Mouse (Mus musculus) midbrain, embryonic 14.5 days (tissue): Measurements from ENCODE around the gene F12. TPM values are rescaled to one million over a fixed set of nuclear protein-coding genes. Genes with fewer than 3 reads are reported as not detected.
A peak's percentile ranks its signal among the peaks of the same experiment; 100 is the strongest.

Experiments used
- ATAC-seq: fragments of 200-750 bp; cut with Nextera tagmentation; 2 replicates; pipeline ENCODE4 v1.8.0; 2017; ENCODE audit warnings: moderate number of reproducible peaks, moderate library complexity; ENCODE audit not compliant: low FRiP score, low TSS enrichment
- DNase-seq: peaks from one replicate; pipeline ENCODE4 v3.0.0-alpha.2; 2015
- H3K27ac ChIP-seq: fragments of 300-500 bp; sonication (generic); replicated peaks from 2 replicates; pipeline ENCODE4 v1.5.1; 2014; ENCODE audit warnings: mild to moderate bottlenecking, low read depth, low read length, moderate library complexity
- H3K27me3 ChIP-seq: fragments of 300-500 bp; sonication (generic); 2 replicates; pipeline ENCODE4 v1.6.1; 2014; ENCODE audit warnings: low read length, control low read depth, mixed read lengths; ENCODE audit not compliant: control insufficient read depth, insufficient read depth
- H3K36me3 ChIP-seq: fragments of 300-500 bp; sonication (generic); 2 replicates; pipeline ENCODE4 v1.6.1; 2014; ENCODE audit warnings: low read length, control low read depth; ENCODE audit not compliant: control insufficient read depth, insufficient read depth
- H3K4me1 ChIP-seq: fragments of 300-500 bp; sonication (generic); 2 replicates; pipeline ENCODE4 v1.6.1; 2014; ENCODE audit warnings: mild to moderate bottlenecking, antibody characterized with exemption, low read length, control low read depth; ENCODE audit not compliant: control insufficient read depth, insufficient read depth
- H3K4me2 ChIP-seq: fragments of 300-500 bp; sonication (generic); 2 replicates; pipeline ENCODE4 v1.6.1; 2014; ENCODE audit warnings: mild to moderate bottlenecking, low read length, moderate library complexity
- H3K4me3 ChIP-seq: fragments of 300-500 bp; sonication (generic); replicated peaks from 2 replicates; pipeline ENCODE4 v1.5.1; 2014; ENCODE audit warnings: low read depth, low read length
- H3K9ac ChIP-seq: fragments of 300-500 bp; sonication (generic); replicated peaks from 2 replicates; pipeline ENCODE4 v1.6.1; 2014; ENCODE audit warnings: mild to moderate bottlenecking, low read length, moderate library complexity
- H3K9me3 ChIP-seq: fragments of 300-500 bp; sonication (generic); 2 replicates; pipeline ENCODE4 v1.6.1; 2016; ENCODE audit warnings: low read length, control low read depth, mixed read lengths; ENCODE audit not compliant: control insufficient read depth
- WGBS: fragments of 180-500 bp; shearing (Covaris S2); extraction: QIAGEN DNeasy Blood & Tissue Kit; methylation state at CpG from one replicate; pipeline ENCODE4 v1.1.7; 2014; 5-methylcytosine and 5-hydroxymethylcytosine counted together
- polyA plus RNA-seq: library from polyadenylated mRNA; unstranded; fragments of >200 nt; fragmentation: Nextera tagmentation; extraction: Ambion mirVana; gene quantifications from 2 replicates; pipeline ENCODE4 v1.2.1, GENCODE M21; 2014

The F12 gene
- polyA plus RNA-seq, 1 experiment from 2014 or later: not detected

DNA sequence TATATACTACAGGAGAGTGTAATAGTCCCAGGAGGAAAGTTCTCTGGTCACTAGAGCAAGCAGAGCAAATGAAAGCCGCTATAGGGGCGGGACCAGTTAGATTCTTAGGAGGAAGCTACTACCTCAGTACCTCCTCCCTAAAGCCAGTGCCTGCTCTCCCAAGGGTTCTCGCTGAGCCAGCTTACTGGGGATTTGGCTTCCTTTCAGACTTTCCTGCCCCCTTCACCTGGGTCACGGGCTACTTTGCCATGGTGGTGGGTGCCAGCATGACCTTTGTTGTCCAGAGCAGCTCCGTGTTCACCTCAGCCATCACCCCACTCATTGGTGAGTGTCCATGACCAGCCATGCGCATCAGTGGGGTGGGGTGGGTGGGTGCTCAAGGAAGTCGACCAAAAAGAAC, 14.8 kb downstream of the F12 start:
- no peak for DNase-seq

GRCm38 (mm10) chr13:55408546-55409120, 18.0 kb downstream of the F12 start:
- Histone ChIP-seq H3K4me1 (peaks cover 8% of the 10 kb centered on the region), H3K27ac (no peak overlapping the region), H3K4me2 (no peak overlapping the region), H3K9me3 (no peaks in the 10 kb centered on the region), H3K4me3 (no peak overlapping the region), H3K27me3 (no peaks in the 10 kb centered on the region), H3K9ac (no peak overlapping the region), H3K36me3 (no peaks in the 10 kb centered on the region)
- WGBS: 86% methylated on average over 19 of the region's 19 CpGs
- no peak for ATAC-seq
- DNase-seq: no peak

More for the DNA sequence above, 14.8 kb downstream of the F12 start:
- WGBS: 73% methylated on average over 7 of the region's 7 CpGs
- Histone ChIP-seq H3K9ac (no peak overlapping the region), H3K4me1 (no peaks in the 10 kb centered on the region), H3K9me3 (no peaks in the 10 kb centered on the region), H3K36me3 (no peaks in the 10 kb centered on the region), H3K27ac (no peak overlapping the region), H3K4me3 (no peak overlapping the region), H3K4me2 (no peak overlapping the region), H3K27me3 (no peaks in the 10 kb centered on the region)
- no peak for ATAC-seq

GRCm38 (mm10) chr13:55407341-55407740, 19.3 kb downstream of the F12 start:
- Histone ChIP-seq H3K9ac (no peak overlapping the region), H3K4me2 (no peak overlapping the region), H3K4me3 (no peak overlapping the region), H3K27ac (no peak overlapping the region), H3K4me1 (peaks cover 8% of the 10 kb centered on the region), H3K36me3 (no peaks in the 10 kb centered on the region), H3K9me3 (no peaks in the 10 kb centered on the region), H3K27me3 (no peaks in the 10 kb centered on the region)
- 92% methylated on average over 4 of the region's 4 CpGs for WGBS
- ATAC-seq (no peak), DNase-seq (no peak)

- 0 out of 2 replicates have a peak, but pooled peaks have one; percentile 12 for ATAC-seq
- peak overlapping the region; percentile 28; the same call in 1 of the 2 replicates for H3K9ac ChIP-seq
Observed at GRCm38 (mm10) chr13:55405783-55406390, 20.7 kb downstream of the F12 start.

DNA sequence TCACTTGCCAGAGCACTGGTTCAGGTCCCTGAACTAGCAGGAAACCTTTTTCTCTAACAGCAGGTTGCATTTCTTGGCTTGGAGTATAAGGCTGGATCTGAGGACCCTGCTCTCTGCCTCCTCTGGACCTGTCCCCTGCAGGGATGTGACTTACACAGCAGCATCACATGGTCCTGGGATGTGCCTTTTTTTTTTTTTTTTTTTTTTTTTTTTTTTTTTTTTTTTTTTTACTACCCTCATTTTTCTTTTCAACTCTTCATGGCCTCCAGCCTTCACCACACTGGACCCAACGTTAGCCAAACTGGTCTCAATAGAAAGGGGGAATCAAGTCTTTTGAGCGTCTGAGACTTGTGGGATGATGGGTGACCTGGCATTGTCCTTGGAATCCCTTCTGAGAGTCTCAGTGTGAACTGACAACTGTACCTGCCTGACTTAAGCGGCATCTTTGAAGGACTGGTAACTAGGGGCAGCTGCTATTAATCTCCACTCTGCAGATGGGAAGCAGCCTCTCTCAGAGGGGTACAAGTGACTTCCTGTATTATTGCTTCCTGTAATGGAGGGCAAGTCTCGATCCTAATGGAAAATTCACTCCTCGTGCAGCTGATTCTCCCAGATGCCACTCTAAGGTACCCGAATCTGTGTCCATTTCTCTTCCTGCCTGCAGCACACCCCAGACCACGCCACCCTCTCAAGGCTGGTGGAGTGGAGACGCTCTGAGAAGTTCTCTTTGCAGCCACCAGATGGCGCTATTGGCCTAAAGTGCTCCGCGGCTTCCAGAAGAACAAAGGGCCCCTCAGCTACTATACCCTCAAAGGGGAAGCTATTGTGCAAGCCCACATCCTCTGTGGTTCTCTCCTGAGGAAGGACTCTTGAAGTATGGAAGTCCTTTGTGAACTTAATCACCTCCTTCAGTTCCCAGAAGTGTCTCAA, 21.5 kb downstream of the F12 start:
- H3K4me3 ChIP-seq: no peak overlapping the region
- peaks cover 8% of the 10 kb centered on the region for H3K4me1 ChIP-seq
- no peaks in the 10 kb centered on the region for H3K27me3 ChIP-seq
- WGBS: 14% methylated on average over 11 of the region's 11 CpGs
- peak overlapping the region; percentile 16 for H3K4me2 ChIP-seq
- no peaks in the 10 kb centered on the region for H3K36me3 ChIP-seq
- peak; percentile 96 for DNase-seq
- peak overlapping the region; percentile 75 for H3K27ac ChIP-seq
- ATAC-seq: peak; percentile 85
- no peaks in the 10 kb centered on the region for H3K9me3 ChIP-seq
- peak overlapping the region; percentile 28; the same call in 1 of the 2 replicates for H3K9ac ChIP-seq

More at GRCm38 (mm10) chr13:55405783-55406390, 20.7 kb downstream of the F12 start:
- H3K4me2 ChIP-seq: peak overlapping the region; percentile 16
- no peaks in the 10 kb centered on the region for H3K36me3 ChIP-seq
- peak overlapping the region; percentile 75 for H3K27ac ChIP-seq
- no peak for DNase-seq
- no peak overlapping the region for H3K4me3 ChIP-seq
- H3K27me3 ChIP-seq: no peaks in the 10 kb centered on the region
- H3K9me3 ChIP-seq: no peaks in the 10 kb centered on the region
- H3K4me1 ChIP-seq: peaks cover 8% of the 10 kb centered on the region
- WGBS: 53% methylated on average over 13 of the region's 13 CpGs

DNA sequence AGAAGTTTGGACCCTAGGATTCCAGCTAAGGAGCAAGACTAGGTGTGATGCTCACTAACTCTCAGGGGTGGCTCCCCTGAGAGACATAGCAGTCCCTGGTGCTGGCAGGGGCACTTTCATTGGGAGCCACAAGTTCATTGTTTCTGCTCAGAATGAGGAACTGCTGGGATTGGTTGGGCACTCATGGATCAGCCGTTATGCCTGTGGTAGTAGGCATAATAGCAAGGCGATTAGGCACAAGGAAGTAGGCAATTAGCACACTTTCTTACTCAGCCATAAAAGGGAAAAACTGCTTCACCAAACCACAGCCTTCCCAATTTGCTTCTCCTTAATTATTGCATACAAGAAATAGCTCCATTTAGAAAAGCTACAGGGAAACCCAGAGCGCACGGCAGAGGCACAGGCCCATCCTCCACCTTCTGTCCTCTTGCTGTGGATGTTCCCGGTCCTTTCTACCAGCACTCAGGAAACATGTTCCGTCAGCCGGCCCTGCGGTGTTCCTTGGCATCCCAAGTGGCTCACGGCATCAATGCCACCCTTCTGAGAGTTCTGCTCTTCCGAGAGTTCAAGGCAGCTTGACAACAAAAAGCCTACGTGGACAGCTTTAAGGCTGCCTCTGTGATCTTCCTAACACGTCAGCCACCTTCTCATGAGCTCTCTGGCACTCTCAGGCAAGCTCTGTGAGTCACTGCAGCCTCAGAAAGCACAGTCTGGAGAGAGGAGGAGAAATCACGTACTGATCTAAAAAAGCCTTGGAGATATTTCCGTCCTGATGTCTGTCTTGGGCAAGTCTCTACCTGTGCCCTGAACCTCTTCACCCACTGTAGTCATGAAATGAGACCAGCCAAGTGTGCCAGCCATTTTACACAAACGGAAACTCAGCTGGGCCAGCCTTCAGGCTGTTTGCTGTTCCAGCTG, 22.4 kb downstream of the F12 start:
- H3K4me1 ChIP-seq: peaks cover 8% of the 10 kb centered on the region
- DNase-seq (no peak), ATAC-seq (no peak)
- H3K27ac ChIP-seq: peak overlapping the region; percentile 32; the same call in 1 of the 2 replicates
- no peaks in the 10 kb centered on the region for H3K27me3 ChIP-seq
- H3K4me2 ChIP-seq: no peak overlapping the region
- no peak overlapping the region for H3K9ac ChIP-seq
- H3K4me3 ChIP-seq: no peak overlapping the region
- WGBS: 76% methylated on average over 15 of the region's 15 CpGs
- no peaks in the 10 kb centered on the region for H3K9me3 ChIP-seq
- no peaks in the 10 kb centered on the region for H3K36me3 ChIP-seq

DNA sequence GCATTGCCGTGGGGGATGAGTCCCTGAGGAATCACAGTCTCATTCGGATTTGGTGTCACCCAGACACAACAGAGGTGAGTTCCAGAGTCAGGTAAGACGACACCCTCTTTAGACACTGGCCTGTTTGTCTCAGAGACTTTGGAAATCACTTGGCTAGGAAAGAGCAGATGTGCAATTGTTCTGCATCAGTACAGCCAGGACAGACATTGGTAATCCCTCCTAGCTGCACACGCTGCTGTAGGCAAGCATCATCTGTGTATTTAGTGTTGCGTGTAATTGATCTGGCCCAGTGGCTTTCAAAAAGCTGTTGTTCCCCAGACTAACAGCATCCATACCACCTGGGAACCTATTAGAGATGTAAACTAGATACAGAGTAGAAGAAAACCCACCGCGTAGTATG, 23.3 kb downstream of the F12 start:
- no peaks in the 10 kb centered on the region for H3K9me3 ChIP-seq
- H3K4me3 ChIP-seq: no peak overlapping the region
- H3K4me2 ChIP-seq: no peak overlapping the region
- H3K27me3 ChIP-seq: no peaks in the 10 kb centered on the region
- H3K4me1 ChIP-seq: peaks cover 8% of the 10 kb centered on the region
- no peak overlapping the region for H3K9ac ChIP-seq
- DNase-seq (peak; percentile 20), ATAC-seq (no peak)
- peak overlapping the region; percentile 32; the same call in 1 of the 2 replicates for H3K27ac ChIP-seq
- 56% methylated on average over 7 of the region's 7 CpGs for WGBS
- no peaks in the 10 kb centered on the region for H3K36me3 ChIP-seq

- no peak overlapping the region for H3K27ac ChIP-seq
- 91% methylated on average over 1 of the region's 1 CpGs for WGBS
- peaks cover 3% of the 10 kb centered on the region; the same call in 1 of the 2 replicates for H3K4me1 ChIP-seq
- no peaks in the 10 kb centered on the region for H3K9me3 ChIP-seq
- no peak overlapping the region for H3K4me2 ChIP-seq
- H3K27me3 ChIP-seq: no peaks in the 10 kb centered on the region
- no peak overlapping the region for H3K4me3 ChIP-seq
- DNase-seq: no peak
- no peak overlapping the region for H3K9ac ChIP-seq
- ATAC-seq: no peak
- no peaks in the 10 kb centered on the region for H3K36me3 ChIP-seq
Observed at GRCm38 (mm10) chr13:55400039-55400346, 26.6 kb downstream of the F12 start.
